Mouse (Mus musculus) 3134 (cell line): Measurements from ENCODE around the gene Lrfn2.

ENCODE experiments used
- DNase-seq: peaks from one replicate; pipeline ENCODE4 v3.0.0-alpha.2; 2011; ENCODE audit warnings: low spot score; ENCODE audit not compliant: insufficient read length; ENCODE audit errors: extremely low read depth

The Lrfn2 gene

DNA sequence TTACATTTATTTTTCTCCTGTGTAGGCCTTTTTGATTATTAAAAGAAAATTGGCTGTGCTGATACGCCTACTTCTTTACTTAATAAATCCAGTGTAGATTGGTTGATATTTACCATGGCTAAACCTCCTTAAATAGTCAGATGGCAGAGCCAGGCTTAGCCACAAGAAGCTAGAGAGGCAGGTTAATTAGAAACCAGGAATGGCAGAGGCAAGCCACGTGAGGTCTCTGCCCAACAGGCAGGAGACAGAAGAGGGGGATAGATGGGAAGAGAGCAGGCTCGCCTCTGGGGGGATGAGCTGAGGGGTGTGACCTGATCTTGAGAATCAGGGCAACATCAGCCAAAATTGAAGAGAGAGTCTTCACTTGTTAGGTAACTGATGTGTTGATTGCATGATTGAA lies 30.5 kb downstream of the Lrfn2 start:
- no peak for DNase-seq

DNA sequence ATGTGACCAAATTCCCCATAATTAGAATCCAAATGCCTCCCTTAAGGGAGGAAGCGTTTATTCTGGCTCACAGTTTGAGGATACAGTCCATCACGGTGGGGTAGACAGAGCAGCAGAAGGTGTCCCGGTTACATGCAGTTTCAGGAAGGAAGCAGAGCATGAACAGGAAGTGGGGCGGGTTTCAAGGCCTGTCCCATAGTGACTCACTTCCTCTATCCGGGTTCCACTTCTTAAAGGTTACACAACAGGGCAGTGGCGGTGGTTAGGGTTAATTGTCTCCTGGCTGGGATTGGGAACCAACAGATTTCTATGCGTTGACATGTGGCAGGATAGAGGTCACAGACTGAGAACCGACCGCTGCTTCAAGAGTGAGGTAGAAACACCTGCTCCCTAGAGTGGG lies 31.6 kb downstream of the Lrfn2 start:
- DNase-seq, result peak; percentile 56

DNA sequence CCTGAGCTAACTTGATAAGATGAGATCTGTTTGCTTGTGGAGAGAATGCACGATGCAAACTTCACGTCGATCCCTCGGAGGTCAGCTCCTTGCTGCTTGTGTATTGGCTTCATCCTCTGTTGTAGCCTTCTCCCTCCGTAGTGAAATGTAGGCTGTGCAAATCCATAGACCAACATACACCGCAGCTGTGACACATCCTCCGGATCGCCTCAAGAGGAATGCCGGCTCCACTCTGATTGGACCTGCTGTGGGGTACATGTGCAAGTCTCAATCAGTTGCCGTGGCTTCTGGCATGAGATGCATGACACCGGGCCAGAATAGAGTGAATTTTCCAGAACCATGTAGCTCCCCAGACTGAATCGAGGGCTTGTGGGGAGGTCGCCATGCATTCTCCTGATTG lies 36.1 kb downstream of the Lrfn2 start:
- DNase-seq, result no peak

DNA sequence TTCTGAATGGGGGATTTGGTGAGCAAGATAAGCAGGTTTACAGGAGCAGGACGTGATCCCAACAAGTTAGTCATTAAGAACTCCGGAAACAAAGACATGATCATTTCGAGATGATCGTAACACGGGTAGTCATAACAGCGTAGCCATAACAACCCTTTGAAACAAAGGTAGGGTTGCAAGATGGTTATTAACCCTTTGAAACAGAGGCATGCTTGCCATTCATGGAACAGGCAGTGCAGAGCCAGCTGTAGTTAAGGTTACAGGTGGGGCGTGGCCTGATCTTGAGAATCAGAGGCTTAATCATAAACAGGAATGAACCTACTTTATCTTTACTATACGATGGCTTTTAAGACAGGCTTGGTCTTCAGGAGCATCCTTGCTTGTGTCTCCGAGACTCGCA lies 39.1 kb downstream of the Lrfn2 start:
- DNase-seq, result no peak

DNA sequence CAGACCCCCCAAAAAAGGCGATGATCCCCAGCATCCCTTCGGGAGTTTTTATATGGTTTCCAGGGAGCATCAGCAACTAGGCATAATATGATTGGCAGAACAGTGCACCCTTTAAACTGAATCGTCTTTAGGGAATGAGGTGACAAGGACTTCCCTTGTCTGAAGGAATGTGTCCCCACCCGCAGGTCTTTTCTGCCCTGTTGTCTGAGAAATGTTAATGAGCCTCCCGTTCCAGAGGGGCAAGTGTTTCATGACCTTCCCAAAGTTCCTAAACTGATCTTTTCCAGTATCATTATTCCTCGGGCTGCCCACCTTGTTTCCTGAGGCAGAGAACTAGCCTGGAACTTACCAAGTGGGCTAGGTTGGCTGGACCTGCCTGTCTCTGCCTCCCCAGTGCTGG lies 40.7 kb downstream of the Lrfn2 start:
- DNase-seq, result no peak

DNA sequence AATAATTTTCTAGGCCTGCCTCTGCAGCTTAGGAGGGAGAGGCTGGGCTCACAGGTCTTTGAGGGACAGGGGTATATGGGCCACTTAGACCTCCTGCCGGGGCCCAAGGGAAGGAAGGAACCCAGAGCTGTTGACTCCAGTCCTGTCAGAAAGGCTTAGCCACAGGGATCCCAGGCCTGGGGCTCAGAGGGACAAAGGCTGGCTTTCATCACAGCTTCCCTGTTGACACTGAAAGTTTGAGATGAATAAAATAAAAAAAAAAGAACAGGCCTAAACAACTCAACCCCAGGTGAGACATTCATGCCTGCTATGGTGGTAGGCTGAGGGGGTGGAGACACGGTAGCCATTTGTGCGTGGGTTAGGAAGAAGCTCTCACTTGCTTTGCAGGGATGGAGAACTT lies 41.2 kb downstream of the Lrfn2 start:
- DNase-seq, result no peak

DNA sequence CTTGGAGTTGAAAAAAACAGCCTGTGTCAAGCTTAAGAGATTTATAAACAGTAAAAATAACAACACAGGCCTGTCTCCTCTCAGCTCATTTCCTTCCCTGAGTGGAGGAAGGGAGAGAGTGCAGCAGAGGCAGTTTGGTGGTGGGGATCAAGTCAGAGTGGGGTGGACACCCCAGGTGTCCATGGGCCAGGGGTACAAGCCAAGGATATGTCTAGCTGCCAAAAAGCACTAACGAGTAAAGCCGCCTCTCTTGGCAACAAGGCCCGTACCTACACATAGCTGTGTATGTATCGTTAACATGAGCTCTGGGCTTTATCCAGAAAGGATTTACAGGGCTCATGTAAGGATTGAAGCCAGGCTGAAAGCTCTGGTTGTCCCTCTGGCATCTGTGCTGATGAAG lies 42.9 kb downstream of the Lrfn2 start:
- DNase-seq, result no peak

DNA sequence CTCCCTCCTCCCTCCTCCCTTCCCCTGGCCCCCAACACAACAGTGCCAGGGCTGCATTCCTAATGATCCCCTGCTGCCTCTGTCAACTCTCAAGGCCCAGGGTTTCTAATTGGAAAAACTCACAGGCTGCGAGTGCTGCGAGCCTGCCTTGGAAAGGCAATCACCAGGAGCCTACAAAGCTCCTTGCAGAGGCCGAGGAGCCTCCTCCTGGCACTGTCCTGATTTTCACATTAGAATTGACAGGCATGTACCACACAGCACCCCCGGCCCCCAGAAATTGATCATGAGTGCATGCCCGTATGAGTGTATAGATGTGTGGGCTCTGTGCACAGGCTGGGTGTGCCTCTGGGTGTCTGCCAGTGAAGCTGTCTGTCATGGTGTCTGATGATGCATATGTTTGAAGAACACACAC lies 44.4 kb downstream of the Lrfn2 start:
- DNase-seq, result no peak

DNA sequence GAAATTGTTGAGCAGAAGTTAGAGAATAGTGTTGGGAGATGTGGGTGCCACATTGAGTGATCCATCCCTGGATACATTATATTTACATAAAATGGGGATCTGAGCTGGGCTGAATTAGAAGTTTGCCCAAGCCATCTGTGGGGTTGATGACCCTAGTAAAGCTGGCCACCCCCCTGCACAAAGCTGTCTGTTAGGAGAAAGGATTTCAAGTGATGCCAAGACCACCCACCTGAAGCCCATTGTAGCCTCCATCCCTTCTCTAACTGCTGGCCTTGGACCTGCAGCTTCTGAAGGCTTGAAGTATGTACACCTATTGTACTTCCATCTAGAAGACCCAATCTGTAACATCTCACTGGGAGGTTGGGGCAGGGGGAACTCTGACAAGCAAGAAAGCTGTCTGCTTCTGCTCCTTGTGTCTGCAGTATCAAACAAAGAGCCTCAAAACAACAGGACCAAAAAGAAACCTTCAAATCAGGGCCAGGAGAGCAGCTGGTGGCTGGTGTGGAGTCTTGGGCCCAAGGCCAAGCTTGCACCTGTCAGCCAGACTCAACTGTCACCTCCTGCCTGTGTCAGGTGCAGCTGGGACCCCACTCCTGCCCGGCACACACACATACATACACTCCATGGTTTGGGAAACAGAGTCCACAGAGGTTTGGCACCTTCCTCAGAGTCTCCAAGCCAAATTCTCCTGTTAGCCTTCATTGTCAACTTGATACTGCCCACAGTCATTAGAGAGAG lies 63.2 kb downstream of the Lrfn2 start:
- no peak for DNase-seq

DNA sequence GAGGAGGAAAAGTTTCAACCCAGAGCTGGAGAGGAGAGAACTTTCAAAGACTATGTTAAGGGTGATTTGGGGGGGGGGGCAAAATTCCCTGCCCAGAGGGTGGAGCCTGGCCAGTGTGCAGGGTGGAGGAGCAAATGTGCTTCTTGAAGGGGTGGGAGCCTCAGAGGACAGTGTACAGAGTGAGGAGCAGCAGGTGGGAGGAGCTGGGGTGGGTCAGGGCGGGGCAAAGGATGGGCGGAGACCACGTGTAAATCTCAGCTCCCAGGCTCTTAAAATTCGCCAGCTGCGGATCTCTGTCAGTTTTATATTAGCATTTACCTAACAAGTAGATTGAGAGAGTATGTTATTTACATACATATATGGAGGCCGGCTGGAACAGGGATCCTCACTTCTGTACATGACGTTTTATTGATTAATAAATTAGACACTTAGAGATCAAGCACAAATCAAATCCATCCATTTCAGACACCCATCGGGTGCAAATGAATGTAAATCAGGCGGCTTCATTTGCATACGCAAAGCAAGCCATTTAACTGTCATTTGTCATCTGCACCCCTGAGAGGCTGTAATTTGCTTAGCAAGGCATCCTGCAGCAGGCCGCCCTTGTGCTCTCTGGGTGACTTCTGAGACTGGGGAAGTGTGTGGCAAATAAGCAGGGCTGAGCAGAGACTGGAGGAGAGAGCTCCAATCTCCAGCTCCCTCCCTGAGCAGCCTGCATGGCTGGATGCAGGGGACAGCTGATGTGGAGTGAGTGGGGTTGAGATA lies 67.5 kb downstream of the Lrfn2 start:
- no peak for DNase-seq

DNA sequence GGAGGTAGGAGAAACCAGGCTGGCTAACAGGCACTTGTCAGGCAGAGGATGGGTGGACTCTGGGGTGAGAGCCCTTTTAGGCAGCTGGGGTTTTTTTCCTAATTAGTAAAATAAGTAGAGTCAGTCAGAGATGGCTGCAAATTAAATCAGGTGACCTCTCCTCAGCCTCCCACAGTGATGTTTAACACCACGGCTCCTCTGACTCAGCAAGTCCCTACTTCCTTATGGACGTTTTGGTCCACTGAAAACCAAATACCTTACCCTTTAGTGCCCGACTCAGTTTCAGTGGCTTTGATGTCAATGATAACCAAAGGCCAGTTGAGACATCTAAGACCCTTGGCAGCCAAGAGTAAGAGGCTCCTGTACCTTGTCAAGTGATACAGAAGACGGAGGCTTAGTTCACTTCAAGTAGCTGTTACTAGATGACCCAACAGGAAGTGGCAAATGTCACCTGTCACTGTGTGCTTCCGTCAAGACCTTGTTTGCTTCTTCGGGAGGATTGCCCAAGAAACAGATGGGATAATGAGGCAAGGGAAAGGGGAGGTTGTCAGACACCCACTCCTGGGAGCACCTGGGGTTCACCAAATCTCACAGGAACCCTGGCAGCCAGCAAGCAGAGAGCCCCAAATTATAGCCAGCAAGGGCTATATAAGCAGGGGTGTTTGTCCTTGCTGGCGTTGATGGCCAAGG lies 77.3 kb downstream of the Lrfn2 start:
- DNase-seq, result no peak

DNA sequence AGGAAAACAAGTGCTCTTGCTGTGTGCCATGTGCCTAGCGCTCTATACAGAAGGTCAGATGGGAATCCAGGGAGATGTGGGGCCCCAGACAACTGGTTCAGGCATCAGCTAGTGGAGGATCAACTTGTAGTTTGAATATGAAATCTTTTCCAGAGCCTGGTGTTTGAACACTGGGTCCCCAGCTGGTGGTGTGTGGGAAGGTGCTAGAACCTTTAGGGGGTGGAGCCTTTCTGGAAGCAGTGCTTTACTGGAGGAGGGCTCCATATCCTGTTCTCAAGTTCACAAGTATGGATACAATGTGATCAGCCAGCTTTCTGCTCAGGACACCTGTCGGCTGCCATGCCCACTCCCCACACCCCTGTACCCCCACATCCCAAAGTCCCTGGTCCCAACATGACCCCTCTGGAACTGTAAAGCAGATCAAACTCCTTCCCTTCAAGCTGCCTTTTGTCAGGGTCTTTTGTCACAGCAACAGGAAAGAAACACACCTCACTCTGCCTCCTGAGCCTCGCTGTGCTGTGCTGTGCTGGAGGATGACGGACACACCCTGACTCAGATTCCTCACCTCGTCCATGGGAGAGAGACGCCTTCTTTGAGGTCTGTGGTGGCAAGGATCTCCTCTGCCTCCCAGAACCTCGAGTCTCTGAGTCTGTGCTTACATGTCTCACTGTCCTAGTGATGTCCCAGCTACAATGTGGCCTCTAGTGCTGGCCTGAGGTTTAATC lies 81.9 kb downstream of the Lrfn2 start:
- no peak for DNase-seq

DNA sequence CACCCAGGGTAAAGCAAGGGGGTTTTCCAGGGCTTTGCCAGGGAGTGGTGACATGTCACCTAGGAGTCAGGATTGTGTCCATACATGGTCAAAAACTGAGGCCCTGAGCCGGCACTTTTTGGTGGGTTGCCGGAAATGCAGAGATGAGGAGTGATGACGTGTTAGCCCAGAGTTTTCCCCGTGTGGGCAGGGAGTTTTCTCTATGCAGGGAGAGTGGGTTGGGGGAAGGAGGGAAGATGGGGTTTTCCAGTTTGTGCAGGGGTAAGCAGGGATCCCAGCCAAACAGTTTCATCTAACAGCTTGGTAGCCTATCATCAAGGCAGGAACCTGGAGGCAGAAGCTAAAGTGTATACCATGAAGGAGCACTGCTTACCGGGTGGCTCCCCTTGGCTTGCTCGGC lies 83.2 kb downstream of the Lrfn2 start:
- no peak for DNase-seq

DNA sequence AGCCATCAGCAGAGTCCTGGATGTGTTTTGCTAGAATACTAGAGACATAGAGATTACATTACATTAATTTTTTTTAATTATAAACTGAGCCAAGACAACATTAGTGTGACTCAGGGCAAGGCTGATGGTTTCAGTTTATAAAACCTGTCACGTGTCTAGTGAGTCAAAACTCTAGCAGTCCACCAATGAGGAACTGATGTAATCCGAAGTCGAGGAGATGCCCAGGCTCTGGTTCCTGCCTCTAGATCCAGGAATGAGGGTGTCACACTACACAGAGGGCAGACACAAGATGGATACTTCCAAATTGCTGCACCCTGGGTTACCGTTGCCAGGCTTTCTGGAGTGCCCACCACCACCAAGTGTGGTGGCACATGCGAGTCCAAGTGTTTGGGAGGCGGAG lies 84.0 kb downstream of the Lrfn2 start:
- no peak for DNase-seq

DNA sequence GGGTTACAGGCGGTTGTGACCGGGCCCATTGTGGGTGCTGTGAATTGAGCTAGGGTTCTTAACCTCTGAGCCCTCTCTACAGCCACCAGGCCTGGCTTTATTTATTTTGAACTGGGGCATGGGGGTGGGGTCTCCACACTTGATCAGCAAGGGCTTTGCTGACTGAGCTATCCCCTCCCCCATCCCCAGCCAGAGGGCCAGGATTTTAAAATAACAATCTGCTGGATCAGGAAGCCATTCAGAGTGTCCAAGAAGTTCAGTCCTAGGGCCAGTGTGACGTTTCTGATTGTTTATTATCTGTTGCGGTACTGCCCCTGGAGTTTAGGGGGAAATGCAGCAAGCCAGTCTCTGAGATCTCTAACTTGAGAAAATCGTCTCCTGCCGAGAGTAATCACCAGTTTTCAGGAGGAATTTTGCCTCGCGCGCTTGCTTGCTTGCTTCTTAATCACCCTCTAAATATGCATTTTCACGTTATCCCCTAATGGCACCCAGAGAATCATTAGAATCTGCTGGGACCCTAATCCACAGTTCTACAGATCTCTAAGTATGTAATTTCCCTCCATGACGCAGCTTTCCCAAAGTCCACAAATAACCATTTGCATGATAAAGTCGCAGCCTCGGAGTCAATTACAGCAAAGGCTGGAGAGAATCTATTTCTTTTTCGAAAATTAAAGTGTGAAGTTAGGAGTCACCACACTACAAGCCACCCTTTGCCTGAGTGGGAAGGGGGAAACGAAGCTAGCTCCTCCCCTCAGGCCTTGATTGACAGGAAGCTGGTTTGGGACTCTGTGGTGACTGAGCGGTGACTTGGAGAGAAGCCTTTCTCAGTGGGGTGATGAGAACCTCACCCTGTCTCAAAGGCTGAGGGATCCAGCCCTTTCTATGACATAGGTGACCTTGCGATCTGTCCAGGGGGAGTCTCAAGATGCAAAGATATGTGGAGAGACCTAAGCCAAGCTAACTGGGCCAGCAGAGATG lies 85.5 kb downstream of the Lrfn2 start:
- no peak for DNase-seq

DNA sequence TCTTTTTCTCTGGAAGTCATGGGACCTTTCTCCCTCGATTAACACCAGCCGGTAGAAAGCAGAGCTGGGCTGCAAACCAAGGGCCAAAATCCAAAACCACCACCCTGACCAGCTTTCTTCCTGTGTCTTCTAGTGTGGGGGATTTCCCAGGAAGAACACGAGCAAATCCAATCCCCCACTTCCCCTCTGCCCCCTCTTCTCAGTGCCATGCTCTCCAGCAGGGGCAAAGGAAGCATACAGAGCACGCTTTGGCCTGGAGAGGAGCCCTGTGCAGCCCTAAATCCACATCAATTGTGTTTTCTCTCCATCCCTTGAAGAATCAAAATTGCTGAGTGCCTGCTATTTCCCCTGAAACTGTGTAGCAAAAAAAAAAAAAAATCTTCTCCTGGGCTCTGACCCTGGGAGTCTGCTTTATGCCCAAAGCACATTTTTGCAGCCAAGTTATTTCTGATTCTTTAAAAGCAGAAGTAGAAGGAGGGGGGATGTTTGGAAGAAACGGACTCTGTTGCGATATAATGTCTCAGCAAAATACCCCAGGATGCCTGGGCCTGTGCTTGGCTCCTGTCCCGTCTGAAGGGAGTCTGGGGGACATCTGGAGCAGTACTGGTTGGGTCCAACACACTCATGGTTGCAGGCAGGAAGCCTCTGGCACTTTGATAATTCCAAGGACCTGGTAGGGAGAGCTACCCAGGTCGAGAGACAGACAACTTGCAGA lies 86.8 kb downstream of the Lrfn2 start:
- no peak for DNase-seq

DNA sequence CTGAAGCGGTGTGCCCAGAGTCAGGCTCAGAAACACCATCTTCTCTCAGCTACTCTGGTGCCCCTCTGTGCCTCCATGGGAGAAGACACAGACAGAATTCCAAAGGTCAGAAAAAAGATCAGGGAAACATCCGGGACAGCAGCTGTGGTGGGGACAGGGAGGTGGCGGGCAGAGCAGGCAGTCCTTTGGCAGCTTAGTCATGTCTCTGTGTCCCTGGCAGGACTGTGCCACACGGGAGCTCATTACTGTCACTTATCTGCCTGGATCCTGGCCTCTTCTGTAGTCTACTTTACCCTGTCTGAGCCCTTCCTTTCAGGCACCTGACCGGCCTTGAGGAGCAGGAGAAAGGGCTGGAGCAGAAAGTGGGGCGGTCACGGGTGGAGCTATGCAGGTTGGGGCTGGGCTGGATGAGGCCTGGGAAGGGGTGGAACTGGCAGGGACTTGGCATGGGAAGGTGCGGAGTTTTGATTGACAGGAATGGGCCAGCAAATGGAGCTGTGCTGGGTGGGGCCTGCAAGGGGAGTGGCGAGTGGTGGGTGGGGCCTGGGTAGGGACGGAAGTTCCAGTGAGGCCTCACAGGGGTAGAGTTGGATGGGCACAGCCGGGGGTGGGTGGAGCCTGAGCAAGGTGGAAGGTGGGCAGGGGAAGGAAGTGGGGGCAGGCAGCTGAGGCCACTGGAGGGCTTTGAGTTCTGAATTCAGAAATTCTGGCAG lies 97.5 kb downstream of the Lrfn2 start:
- DNase-seq, result peak; percentile 60

DNA sequence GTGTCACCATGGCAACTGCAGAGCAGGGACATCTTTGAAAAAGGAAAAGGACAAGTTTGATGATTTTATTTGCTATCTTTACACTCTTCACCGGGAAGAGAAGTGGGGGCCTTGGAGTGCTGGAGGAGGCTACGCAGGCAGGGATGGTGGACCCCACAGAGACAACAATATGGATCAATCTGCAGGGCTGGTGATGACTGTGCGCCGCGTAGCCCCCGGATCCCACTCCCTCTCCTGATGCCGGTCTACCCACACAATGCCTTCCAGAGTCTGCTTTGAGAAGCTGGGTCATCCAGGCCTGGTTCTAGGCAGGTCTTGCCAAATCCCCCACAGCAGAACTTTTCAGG lies 98.1 kb downstream of the Lrfn2 start:
- DNase-seq, result no peak

DNA sequence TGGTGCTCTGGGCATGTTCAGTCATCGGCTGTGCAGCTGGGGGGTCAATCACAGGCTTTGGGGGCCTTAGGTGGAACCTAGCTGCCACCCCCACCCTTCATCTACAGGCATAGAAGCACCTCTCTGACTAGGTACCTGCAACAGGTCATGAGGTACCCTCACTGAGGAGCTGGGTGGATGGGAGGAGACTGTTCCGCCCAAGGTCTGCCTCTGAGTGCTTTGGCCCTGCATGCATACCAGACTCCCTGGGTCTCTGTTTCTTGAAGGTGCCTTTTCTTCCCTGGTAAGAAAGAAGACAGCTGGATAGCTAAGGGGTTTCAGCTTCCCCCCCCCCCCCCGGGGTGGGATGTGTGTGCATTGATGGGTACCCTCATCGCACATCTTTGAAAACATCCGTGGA lies 98.7 kb downstream of the Lrfn2 start:
- no peak for DNase-seq
